Mouse (Mus musculus): ENCODE measurements around the gene Aspn.

The Aspn gene

GRCm38 (mm10) chr13:49544279-49544678 is at the start of gene Aspn:
Aspn (plus strand) TSS chr13:49544443.
- DNase-seq = no peak

DNA sequence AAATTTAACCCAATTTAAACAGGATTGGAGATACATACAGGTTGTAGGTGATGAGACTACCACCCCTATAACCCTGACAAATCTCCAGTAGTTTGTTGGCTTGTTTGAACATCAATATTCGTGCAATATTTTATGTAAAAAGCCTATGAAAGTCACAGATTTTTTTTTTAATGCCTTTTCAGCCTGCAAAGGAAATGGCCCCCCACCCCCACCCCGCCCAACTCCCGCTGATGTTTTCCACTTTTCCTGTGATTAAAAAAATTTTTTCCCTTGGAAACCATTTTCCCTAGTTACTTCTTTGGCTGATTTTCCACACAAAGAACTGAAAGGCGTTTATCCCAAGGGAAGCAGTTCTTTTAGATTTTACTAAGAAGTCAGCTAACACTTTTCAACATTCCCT is 39.7 kb upstream of the Aspn start, which contains the start of gene Ecm2:
Ecm2 (plus strand) TSS at position 301 of the 400 bp plus-strand sequence.
- DNase-seq = no peak

DNA sequence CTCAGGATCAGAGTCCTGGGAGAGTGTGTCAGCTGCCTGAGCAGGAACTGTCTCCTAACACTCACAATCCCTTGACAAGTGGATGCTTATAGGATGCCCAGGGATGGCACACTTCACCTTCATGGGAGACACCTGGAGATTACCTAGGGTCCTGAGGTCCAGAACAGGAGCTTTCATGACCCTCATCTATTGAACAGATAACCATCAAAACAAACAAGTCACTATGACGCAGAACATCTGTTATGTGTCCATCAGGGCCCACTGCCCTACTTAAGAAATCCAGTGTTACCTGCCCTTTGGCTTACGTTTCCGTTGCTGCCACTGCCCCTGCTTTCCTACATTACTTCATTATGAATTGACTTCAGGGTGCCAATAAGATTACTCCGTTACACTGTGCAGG is 38.5 kb upstream of the Aspn start:
- DNase-seq = no peak

GRCm38 (mm10) chr13:49507176-49507575 is 37.1 kb upstream of the Aspn start:
- DNase-seq = peak; percentile 28

- no peak for DNase-seq
Measured at GRCm38 (mm10) chr13:49518761-49519160, 25.5 kb upstream of the Aspn start.

- no peak for DNase-seq
Measured at GRCm38 (mm10) chr13:49526235-49526634, 18.0 kb upstream of the Aspn start.

GRCm38 (mm10) chr13:49530636-49531035 is 13.6 kb upstream of the Aspn start:
- DNase-seq = no peak

DNA sequence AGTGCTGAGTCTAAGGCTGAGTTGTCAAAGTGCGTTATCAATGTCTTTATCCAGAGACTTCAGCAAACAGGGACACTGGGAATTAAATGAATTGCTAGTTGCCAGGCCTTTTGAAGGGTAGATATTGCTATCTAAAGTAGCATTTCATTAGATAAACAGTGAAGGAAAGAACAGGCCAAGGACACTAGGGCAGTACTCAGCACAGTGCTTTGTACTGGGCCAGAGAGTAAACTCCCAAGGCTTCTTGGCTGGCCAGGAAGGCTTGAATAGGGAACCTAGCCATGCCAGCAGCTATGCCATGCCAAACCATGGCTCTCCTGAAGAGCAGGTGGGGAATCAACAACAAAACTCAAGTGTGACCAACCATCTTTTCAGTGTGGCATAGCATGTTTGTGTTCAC is 7.3 kb upstream of the Aspn start:
- DNase-seq = no peak

- DNase-seq = no peak
Measured at GRCm38 (mm10) chr13:49538693-49539092, 5.5 kb upstream of the Aspn start.

GRCm38 (mm10) chr13:49545646-49546045 is 1.4 kb downstream of the Aspn start:
- no peak for DNase-seq

DNA sequence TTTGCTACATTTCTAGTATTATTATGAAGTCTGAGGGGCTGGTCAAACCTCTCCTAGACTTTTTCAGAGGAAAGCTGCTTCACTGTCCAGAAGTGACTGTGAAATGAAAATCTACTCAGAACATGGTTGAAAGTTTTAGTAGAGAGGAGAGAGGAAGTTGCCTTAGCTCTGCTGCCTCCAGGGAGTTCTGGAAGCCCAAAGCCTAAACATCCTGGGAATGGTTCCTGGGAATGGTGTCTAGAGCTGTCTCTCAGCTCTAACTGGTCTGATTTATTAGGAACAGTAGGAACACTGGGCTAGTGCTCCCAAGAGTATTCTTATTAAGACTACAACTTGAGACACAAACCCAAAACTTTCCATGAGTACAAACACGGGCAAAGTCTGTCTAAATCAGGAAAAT is 2.3 kb downstream of the Aspn start:
- DNase-seq = peak; percentile 13

GRCm38 (mm10) chr13:49547563-49548150 is 3.4 kb downstream of the Aspn start:
- DNase-seq = no peak

GRCm38 (mm10) chr13:49549616-49550015 is 5.4 kb downstream of the Aspn start:
- no peak for DNase-seq

DNA sequence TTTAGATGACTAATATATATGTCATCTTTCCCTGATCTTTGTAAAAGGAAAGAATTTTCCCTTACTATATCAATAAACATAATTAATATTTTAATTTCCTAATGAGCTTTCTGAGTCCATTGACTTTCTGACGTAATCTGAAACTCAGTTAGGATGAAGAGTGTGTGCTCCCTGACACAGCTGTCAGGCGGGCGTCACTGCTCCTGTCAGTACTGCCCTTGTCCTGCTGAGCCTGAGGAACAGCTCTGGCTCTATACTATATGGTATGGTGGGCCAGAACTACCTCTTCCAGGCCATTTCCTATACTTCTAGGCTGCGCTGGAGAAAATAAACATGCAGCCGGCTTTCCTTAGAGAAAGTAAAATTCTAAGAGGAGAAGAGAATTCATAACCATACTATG is 10.3 kb downstream of the Aspn start:
- no peak for DNase-seq

DNA sequence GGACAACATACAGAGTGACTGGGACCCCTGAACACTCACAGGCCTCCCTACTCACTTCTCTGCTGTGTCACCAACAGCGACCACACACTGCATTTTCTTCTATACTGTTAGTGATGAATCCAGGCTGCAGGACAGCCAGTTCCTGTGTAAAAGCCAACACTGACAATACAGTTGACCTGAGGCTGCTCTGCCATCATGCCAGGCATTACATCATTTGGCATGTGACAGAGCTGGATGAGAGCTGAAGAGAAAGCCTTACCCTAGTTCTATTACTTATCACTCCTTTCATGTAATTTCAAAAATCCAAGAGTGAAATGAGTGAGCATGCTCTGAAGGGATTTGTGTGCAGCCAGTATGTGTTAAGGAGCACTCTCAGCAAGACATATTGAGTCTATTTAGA is 12.0 kb downstream of the Aspn start:
- peak; percentile 11 for DNase-seq

DNA sequence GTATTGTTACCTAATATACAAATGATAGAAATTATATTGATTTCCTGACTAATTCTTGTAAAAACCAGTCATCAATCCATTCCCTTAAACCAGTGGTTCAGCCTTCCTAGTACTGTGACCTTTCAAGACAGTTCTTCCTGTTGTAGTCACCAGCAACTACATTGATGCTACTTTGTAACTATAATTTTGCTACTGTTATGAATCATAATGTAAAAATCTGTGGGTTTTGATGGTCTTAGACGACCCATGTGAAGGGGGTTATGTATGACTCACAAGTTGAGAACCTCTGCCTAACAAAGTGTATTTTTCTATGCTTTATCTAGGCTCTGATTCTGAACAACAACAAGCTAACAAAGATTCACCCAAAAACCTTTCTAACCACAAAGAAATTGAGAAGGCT is 12.7 kb downstream of the Aspn start:
- no peak for DNase-seq

GRCm38 (mm10) chr13:49559185-49559584 is 14.9 kb downstream of the Aspn start:
- peak; percentile 62 for DNase-seq

DNA sequence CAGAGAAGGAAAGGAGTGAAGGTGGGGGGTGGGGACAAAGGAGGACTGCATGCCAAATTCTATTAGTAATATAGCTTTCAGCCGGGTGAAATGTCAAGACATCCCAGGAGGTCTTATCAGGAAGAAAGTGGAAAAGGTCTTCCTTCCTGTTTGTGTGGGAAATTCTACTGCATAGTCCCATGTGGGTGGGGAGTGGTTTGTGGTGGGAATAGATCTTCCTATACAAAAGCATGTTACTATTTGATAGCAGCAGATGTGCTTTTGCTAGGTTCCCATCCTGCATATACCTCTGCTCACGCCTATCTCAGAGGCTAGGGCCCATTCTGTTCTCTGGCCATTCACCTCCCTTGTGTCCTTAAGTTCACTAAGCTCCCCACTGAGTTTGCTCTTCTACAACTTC is 16.6 kb downstream of the Aspn start:
- DNase-seq = no peak

DNA sequence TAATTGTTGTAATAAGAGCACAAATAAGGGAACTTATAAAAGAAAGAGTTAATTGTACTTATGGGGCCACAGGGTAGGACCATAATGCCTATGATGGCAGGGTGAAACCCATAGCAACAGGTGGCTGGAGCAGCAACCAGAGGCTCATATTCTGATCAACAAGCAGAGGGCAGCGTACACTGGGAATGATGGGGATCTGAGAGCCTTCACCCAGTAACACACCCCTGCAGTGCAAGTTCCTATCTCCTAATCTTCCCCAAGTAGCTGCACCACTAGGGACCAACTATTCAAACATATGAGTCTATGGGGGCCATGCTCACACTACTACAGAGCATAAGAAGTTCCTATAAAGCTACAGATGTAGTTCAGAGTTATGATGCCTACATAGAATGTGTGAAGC is 20.1 kb downstream of the Aspn start:
- DNase-seq = no peak

DNA sequence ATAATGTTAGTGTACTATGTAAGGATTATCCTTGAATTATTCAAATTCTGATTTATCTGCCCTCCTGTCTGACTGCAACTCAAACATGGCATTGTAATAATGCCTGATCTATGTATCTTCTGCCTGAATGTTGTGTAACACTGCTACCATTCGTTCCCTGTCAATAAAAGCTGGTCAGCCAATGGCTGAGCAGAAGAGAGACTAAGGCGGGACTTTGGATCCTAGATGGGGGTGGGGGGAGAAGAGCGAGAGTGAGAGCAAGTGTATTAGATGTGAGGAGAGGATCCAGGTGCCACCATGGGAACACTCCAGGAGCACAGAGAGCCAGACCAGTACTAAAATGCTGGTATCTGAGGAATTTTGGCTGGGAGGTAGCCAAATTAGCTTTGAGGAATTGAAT is 26.1 kb downstream of the Aspn start:
- no peak for DNase-seq

GRCm38 (mm10) chr13:49571418-49571817 is 27.2 kb downstream of the Aspn start:
- DNase-seq = no peak

DNA sequence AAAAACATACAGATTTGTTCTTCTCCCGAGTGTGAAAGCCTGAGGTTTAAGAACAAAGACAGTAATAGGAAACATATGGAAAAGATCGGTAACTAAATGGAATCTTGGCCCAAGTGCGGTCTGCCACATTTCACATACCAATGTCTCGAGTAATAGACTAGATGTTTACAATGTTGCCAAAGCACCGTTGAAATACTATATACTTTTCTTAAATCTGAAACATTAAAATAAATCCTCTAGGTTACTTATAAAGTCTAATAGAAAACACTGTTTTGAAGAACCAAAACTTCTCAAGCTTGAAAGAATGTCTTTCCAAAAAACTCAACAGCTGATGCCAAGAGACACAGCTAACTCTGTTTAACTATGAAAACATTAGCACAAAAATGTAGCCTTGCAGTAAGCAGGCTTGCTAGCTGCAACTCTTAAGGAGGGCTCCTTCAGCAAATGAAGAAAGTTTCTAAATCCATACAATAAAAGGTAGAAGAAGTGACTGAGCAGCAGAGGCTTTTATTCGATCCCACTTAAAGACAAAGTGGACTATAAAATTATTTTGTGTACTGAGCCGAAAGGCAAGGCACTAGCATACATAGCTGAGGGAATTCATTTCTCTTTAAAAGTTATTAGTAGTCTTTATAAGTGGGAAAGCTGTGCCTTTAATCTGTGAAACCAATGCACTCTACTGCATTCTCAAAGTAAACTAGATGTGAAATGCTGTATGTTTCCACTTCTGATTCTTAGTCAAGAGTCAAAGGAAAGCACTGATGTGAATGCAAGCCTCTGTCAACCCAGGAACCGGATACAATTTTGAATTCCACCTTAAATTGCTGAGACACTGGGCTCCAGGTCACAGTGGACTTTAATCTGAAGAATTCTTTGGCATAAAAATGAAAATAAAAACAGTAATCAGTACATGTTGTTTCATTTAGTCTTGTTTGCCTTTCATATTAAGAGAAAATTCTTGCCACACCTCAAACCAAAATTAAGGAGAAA is 37.6 kb downstream of the Aspn start, which contains the start of gene Omd:
Omd (plus strand) TSS at position 922 of the 990 bp plus-strand sequence.
- DNase-seq = no peak

GRCm38 (mm10) chr13:49583859-49584258 is 39.6 kb downstream of the Aspn start:
- DNase-seq = no peak
